Mouse (Mus musculus): ENCODE measurements around the gene Snx9. TPM values are rescaled to one million over a fixed set of nuclear protein-coding genes. Genes with fewer than 3 reads are reported as not detected.

Gene Snx9
- polyA plus RNA-seq, 1 experiment: 17.8 TPM

DNA sequence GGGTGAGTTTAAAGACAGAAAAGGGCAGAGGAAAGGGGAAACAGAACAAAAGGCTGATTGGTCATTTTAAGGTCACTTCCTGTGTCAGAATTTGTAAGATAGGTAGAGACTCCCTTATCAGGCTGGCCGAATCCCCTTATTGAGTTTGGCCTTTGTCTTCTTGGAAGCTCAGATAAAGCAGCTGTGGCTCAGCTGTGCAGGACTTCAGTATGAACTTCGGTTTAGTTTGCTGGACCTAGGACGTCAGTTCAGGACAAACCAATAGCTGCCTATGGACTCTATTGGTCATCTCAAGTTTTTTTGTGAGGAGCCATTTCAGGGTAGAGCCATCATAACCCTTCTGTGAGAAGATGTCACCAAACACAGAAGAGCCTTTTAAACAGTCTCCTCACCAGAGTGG lies 12.2 kb upstream of the Snx9 start:
- H3K4me1 ChIP-seq (ENCODE audit: control insufficient read depth, insufficient read depth, low read length): no peaks in the 10 kb centered on the region
- H3K27me3 ChIP-seq (ENCODE audit: control insufficient read depth, insufficient read depth, low read length): no peaks in the 10 kb centered on the region
- no peak for TF ChIP-seq POLR2A (IDR thresholded peaks at IDR 0.05; ENCODE audit: borderline replicate concordance, insufficient read depth, low read length)
- no peak for TF ChIP-seq CTCF (IDR thresholded peaks at IDR 0.05; ENCODE audit: borderline replicate concordance, insufficient read depth, low read depth, low read length)
- no peak overlapping the region for H3K27ac ChIP-seq (ENCODE audit: insufficient read depth, low read length)
- H3K4me3 ChIP-seq (replicated peaks; ENCODE audit: insufficient read depth, low read depth, low read length): no peak overlapping the region
- no peak for DNase-seq
- WGBS: 85% methylated on average over 3 of the region's 3 CpGs

DNA sequence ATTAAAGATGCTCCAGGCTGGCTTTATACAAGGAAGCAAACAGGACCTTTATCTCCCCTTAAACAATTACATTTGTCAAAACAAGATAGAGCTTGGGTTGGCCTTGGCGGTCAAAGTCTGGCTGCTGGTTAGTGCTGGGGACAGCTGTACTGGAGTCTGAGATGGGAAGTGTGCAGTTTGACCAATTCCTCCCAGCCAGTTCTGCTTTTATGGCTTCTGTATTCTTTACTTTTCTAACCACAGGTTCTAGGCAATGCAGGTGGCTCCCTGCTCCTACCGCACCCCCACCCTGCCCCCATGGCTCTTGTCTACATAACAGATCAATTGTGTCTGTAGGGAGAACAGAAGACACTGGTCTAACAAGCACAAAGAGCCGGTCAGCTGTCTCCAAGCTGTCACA lies 11.2 kb upstream of the Snx9 start:
- Histone ChIP-seq H3K27ac (ENCODE audit: insufficient read depth, low read length) (no peak overlapping the region), H3K4me3 (replicated peaks; ENCODE audit: insufficient read depth, low read depth, low read length) (no peak overlapping the region), H3K27me3 (ENCODE audit: control insufficient read depth, insufficient read depth, low read length) (no peaks in the 10 kb centered on the region), H3K4me1 (ENCODE audit: control insufficient read depth, insufficient read depth, low read length) (no peaks in the 10 kb centered on the region)
- 86% methylated on average over 3 of the region's 3 CpGs for WGBS
- no peak for DNase-seq
- TF ChIP-seq POLR2A (IDR thresholded peaks at IDR 0.05; ENCODE audit: borderline replicate concordance, insufficient read depth, low read length): no peak
- no peak for TF ChIP-seq CTCF (IDR thresholded peaks at IDR 0.05; ENCODE audit: borderline replicate concordance, insufficient read depth, low read depth, low read length)

- no peak for TF ChIP-seq CTCF (IDR thresholded peaks at IDR 0.05; ENCODE audit: borderline replicate concordance, insufficient read depth, low read depth, low read length)
- no peak for TF ChIP-seq POLR2A (IDR thresholded peaks at IDR 0.05; ENCODE audit: borderline replicate concordance, insufficient read depth, low read length)
- Histone ChIP-seq H3K4me1 (ENCODE audit: control insufficient read depth, insufficient read depth, low read length) (no peaks in the 10 kb centered on the region), H3K4me3 (replicated peaks; ENCODE audit: insufficient read depth, low read depth, low read length) (no peak overlapping the region), H3K27me3 (ENCODE audit: control insufficient read depth, insufficient read depth, low read length) (no peaks in the 10 kb centered on the region), H3K27ac (ENCODE audit: insufficient read depth, low read length) (no peak overlapping the region)
- WGBS: 87% methylated on average over 2 of the region's 2 CpGs
- no peak for DNase-seq
Observed at GRCm38 (mm10) chr17:5830382-5830781, 10.7 kb upstream of the Snx9 start.

- no peaks in the 10 kb centered on the region for H3K27me3 ChIP-seq (ENCODE audit: control insufficient read depth, insufficient read depth, low read length)
- H3K4me3 ChIP-seq (replicated peaks; ENCODE audit: insufficient read depth, low read depth, low read length): no peak overlapping the region
- H3K27ac ChIP-seq (ENCODE audit: insufficient read depth, low read length): no peak overlapping the region
- DNase-seq: no peak
- 90% methylated on average over 5 of the region's 5 CpGs for WGBS
- no peaks in the 10 kb centered on the region for H3K4me1 ChIP-seq (ENCODE audit: control insufficient read depth, insufficient read depth, low read length)
- no peak for TF ChIP-seq CTCF (IDR thresholded peaks at IDR 0.05; ENCODE audit: borderline replicate concordance, insufficient read depth, low read depth, low read length)
- no peak for TF ChIP-seq POLR2A (IDR thresholded peaks at IDR 0.05; ENCODE audit: borderline replicate concordance, insufficient read depth, low read length)
Observed at GRCm38 (mm10) chr17:5830832-5831231, 10.3 kb upstream of the Snx9 start.

GRCm38 (mm10) chr17:5831257-5831806 lies 9.8 kb upstream of the Snx9 start:
- no peaks in the 10 kb centered on the region for H3K27me3 ChIP-seq (ENCODE audit: control insufficient read depth, insufficient read depth, low read length)
- 91% methylated on average over 1 of the region's 1 CpGs for WGBS
- no peak overlapping the region for H3K4me3 ChIP-seq (replicated peaks; ENCODE audit: insufficient read depth, low read depth, low read length)
- TF ChIP-seq POLR2A (IDR thresholded peaks at IDR 0.05; ENCODE audit: borderline replicate concordance, insufficient read depth, low read length) (no peak), CTCF (IDR thresholded peaks at IDR 0.05; ENCODE audit: borderline replicate concordance, insufficient read depth, low read depth, low read length) (no peak)
- H3K4me1 ChIP-seq (ENCODE audit: control insufficient read depth, insufficient read depth, low read length): no peaks in the 10 kb centered on the region
- DNase-seq: no peak
- no peak overlapping the region for H3K27ac ChIP-seq (ENCODE audit: insufficient read depth, low read length)

GRCm38 (mm10) chr17:5834166-5834565 lies 7.0 kb upstream of the Snx9 start:
- WGBS: 42% methylated on average over 3 of the region's 3 CpGs
- DNase-seq: peak in 1 of 2 experiments; percentile 29
- Histone ChIP-seq H3K4me3 (replicated peaks; ENCODE audit: insufficient read depth, low read depth, low read length) (no peak overlapping the region), H3K4me1 (ENCODE audit: control insufficient read depth, insufficient read depth, low read length) (no peaks in the 10 kb centered on the region), H3K27ac (ENCODE audit: insufficient read depth, low read length) (no peak overlapping the region), H3K27me3 (ENCODE audit: control insufficient read depth, insufficient read depth, low read length) (no peaks in the 10 kb centered on the region)
- TF ChIP-seq CTCF (IDR thresholded peaks at IDR 0.05; ENCODE audit: borderline replicate concordance, insufficient read depth, low read depth, low read length): no peak
- no peak for TF ChIP-seq POLR2A (IDR thresholded peaks at IDR 0.05; ENCODE audit: borderline replicate concordance, insufficient read depth, low read length)

DNA sequence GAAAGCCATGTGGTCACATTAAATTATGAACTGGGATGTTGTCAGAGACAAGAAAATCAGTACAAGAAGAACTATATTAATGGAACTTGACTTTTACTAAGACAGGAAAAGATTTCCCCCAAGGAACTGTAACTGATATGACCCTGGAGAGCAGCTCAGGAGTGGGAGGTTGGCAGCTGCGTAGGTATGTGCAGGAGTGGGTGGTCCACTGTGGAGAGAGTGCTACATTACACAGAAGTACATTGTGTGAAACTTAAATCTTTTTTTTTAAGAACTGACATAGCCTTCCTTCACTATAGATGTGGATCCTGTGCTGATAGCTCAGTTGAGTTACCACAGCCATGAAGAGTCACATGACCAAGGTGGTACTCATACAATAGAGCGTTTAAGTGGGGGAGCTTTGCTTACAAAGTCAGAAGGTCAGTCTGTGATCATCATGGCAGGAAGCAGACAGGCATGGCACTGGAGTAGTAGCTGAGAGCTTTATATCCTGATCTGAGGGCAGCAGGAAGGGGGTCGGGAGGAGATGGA lies 6.3 kb upstream of the Snx9 start:
- H3K4me1 ChIP-seq (ENCODE audit: control insufficient read depth, insufficient read depth, low read length): no peaks in the 10 kb centered on the region; the same call in 1 of the 2 replicates
- no peak for DNase-seq
- H3K4me3 ChIP-seq (replicated peaks; ENCODE audit: insufficient read depth, low read depth, low read length): no peak overlapping the region
- TF ChIP-seq CTCF (IDR thresholded peaks at IDR 0.05; ENCODE audit: borderline replicate concordance, insufficient read depth, low read depth, low read length): no peak
- TF ChIP-seq POLR2A (IDR thresholded peaks at IDR 0.05; ENCODE audit: borderline replicate concordance, insufficient read depth, low read length): no peak
- H3K27me3 ChIP-seq (ENCODE audit: control insufficient read depth, insufficient read depth, low read length): no peaks in the 10 kb centered on the region
- no peak overlapping the region for H3K27ac ChIP-seq (ENCODE audit: insufficient read depth, low read length)
- WGBS: 92% methylated on average over 3 of the region's 3 CpGs

DNA sequence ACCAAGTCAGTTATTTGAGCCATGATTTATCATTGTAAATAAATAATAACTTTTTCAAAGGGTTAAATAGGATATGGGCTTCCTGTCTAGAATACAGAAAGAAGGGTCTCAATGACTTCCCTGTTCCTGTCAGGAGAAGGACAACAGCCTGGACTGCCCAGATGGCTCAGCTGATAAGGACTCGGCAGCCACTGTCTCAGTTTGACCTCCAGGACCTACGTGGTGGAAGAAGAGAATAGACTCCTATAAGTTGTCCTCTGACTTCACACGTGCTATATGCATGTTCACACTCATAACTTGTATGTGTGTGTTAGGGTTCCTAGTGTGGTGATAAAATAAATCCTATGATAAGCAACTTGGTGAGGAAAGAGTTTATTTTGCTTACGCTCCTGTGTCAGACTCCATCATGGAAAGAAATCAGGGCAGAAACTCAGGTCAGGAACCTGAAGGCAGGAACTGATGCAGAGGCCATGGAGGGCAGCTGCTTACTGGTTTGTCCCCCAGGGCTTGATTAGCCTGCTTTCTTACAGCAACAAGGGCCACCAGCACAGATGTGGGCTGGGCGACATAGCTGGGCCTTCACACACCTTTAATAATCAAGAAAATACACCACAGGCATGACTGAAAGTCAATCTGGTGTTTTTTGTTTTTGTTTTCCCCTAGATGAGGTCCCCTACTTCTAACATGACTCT lies 1.4 kb upstream of the Snx9 start:
- 90% methylated on average over 5 of the region's 5 CpGs for WGBS
- Histone ChIP-seq H3K4me3 (replicated peaks; ENCODE audit: insufficient read depth, low read depth, low read length) (no peak overlapping the region), H3K27me3 (ENCODE audit: control insufficient read depth, insufficient read depth, low read length) (no peaks in the 10 kb centered on the region), H3K4me1 (ENCODE audit: control insufficient read depth, insufficient read depth, low read length) (peaks cover 5% of the 10 kb centered on the region), H3K27ac (ENCODE audit: insufficient read depth, low read length) (no peak overlapping the region)
- TF ChIP-seq POLR2A (IDR thresholded peaks at IDR 0.05; ENCODE audit: borderline replicate concordance, insufficient read depth, low read length): no peak
- TF ChIP-seq CTCF (IDR thresholded peaks at IDR 0.05; ENCODE audit: borderline replicate concordance, insufficient read depth, low read depth, low read length): no peak
- DNase-seq: no peak
